Mouse (Mus musculus) testis, adult 2 months (tissue): ENCODE data around the gene Pias3. TPM values are rescaled to one million over a fixed set of nuclear protein-coding genes. Genes with fewer than 3 reads are reported as not detected.

Source experiments
- H3K27ac ChIP-seq: fragments of 200-500 bp; 2 replicates; pipeline ENCODE4 v1.5.1; 2012; ENCODE audit warnings: low read depth, low read length; ENCODE audit not compliant: control insufficient read depth, insufficient read depth
- H3K27me3 ChIP-seq: fragments of 200-500 bp; 2 replicates; pipeline ENCODE4 v1.6.1; 2012; ENCODE audit warnings: mild to moderate bottlenecking, low read length, moderate library complexity; ENCODE audit not compliant: control insufficient read depth, insufficient read depth
- H3K36me3 ChIP-seq: fragments of 200-500 bp; 2 replicates; pipeline ENCODE4 v1.6.1; 2012; ENCODE audit warnings: mild to moderate bottlenecking, low read length; ENCODE audit not compliant: control insufficient read depth, insufficient read depth
- H3K4me1 ChIP-seq: fragments of 200-500 bp; 2 replicates; pipeline ENCODE4 v1.6.1; 2012; ENCODE audit warnings: low read length; ENCODE audit not compliant: control insufficient read depth, insufficient read depth
- H3K4me3 ChIP-seq: fragments of 200-500 bp; 2 replicates; pipeline ENCODE4 v1.5.1; 2012; ENCODE audit warnings: low read depth, mild to moderate bottlenecking, low read length, moderate library complexity, mixed read lengths; ENCODE audit not compliant: control insufficient read depth
- CTCF ChIP-seq: fragments of 200-500 bp; IDR thresholded peaks from 2 replicates; pipeline ENCODE4 v1.5.1; 2012; ENCODE audit warnings: low read depth, mild to moderate bottlenecking, inconsistent platforms, low read length, moderate library complexity; ENCODE audit not compliant: control insufficient read depth, insufficient read depth, insufficient replicate concordance
- POLR2A ChIP-seq: fragments of 200-500 bp; IDR thresholded peaks from 2 replicates; pipeline ENCODE4 v1.6.1; 2012; ENCODE audit warnings: low read depth, mild to moderate bottlenecking, inconsistent platforms, low read length, moderate library complexity; ENCODE audit not compliant: control insufficient read depth
- polyA plus RNA-seq: library from polyadenylated mRNA; depleted of rRNA; stranded (reverse); fragments of >200 nt; gene quantifications from 2 replicates; pipeline ENCODE4 v1.2.3, GENCODE M21; 2012

The Pias3 gene
- polyA plus RNA-seq, 1 experiment: 6.9 TPM

DNA sequence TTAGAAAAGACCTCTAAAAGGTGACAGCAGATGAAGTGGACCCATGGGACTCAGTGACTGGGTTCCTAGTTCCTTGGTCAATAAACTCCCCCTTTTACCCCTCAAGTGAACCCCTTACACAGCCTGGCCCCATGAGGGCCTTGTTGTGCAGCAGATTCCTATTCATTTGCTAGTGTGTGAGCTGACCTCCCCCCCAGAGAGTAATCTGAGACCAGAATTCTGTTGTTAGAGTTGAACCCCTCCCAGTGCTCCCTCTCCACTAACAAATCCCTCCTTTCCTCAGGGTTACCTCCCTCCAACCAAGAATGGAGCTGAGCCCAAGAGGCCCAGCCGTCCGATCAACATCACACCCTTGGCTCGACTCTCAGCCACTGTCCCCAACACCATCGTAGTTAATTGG, 4.8 kb downstream of the Pias3 start:
- Histone ChIP-seq H3K4me3 (no peak overlapping the region), H3K27ac (no peak overlapping the region), H3K4me1 (peaks cover 13% of the 10 kb centered on the region), H3K36me3 (no peaks in the 10 kb centered on the region), H3K27me3 (no peaks in the 10 kb centered on the region)
- no peak for TF ChIP-seq CTCF
- no peak for TF ChIP-seq POLR2A

DNA sequence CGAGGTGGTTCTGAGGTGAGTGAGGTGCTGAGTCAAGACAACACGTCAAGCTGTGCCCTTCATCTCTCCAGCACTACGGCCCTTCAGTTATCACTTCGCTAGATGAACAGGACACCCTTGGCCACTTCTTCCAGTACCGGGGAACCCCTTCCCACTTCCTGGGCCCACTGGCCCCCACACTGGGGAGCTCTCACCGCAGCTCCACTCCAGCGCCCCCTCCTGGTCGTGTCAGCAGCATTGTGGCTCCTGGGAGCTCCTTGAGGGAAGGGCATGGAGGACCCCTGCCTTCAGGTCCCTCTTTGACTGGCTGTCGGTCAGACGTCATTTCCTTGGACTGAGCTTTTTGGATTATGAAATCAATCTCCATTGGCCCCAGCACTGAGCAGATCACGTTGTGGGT, 8.6 kb downstream of the Pias3 start:
- Histone ChIP-seq H3K27me3 (no peaks in the 10 kb centered on the region), H3K36me3 (no peaks in the 10 kb centered on the region), H3K4me1 (peaks cover 10% of the 10 kb centered on the region), H3K4me3 (no peak overlapping the region), H3K27ac (no peak overlapping the region)
- TF ChIP-seq POLR2A (no peak), CTCF (peak; percentile 37; the same call in 1 of the 2 replicates)

DNA sequence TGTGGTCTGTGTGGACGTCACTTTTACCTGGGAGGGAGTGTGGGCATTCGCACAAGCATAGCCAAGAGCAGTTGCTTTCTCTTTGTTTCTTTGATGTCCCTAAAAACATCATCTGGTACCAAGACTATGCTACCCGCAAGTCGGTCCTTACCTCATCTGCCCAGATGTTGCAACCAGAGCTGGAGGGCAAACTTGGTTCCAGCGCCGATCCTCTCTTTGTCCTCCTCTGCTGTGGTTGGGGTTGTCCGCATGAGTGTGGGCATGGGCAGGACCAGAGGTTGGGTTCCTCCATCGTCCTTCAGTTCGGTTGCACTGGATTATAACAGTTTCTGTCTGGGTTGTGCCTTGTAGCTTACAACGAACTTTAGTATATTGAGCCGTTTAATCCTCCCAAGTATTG, 10.0 kb downstream of the Pias3 start:
- Histone ChIP-seq H3K27ac (no peak overlapping the region), H3K4me3 (no peak overlapping the region), H3K36me3 (no peaks in the 10 kb centered on the region), H3K27me3 (no peaks in the 10 kb centered on the region), H3K4me1 (peaks cover 10% of the 10 kb centered on the region)
- TF ChIP-seq CTCF (no peak), POLR2A (no peak)

DNA sequence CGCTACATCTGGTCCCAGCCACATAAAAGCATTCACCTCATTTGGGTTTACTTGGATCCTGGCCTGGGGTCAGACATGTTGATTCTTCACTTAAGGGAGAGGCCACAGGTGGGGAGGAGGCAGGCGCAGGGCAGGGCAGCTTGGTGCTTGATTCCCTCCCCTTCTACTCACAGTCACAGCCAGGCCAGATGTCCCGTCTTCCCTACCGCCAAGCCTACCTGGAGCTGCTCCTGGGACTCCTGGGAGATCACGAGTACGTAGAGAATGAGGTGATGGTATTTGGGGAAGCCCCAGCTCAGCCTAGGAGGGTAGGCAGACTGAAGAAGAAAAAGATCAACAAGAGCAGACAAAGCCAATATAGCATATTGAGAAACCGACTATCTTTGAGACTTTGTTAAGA, 10.8 kb downstream of the Pias3 start:
- Histone ChIP-seq H3K36me3 (no peaks in the 10 kb centered on the region), H3K27ac (no peak overlapping the region), H3K4me3 (no peak overlapping the region), H3K27me3 (no peaks in the 10 kb centered on the region), H3K4me1 (peaks cover 10% of the 10 kb centered on the region)
- TF ChIP-seq POLR2A: no peak
- TF ChIP-seq CTCF: no peak

DNA sequence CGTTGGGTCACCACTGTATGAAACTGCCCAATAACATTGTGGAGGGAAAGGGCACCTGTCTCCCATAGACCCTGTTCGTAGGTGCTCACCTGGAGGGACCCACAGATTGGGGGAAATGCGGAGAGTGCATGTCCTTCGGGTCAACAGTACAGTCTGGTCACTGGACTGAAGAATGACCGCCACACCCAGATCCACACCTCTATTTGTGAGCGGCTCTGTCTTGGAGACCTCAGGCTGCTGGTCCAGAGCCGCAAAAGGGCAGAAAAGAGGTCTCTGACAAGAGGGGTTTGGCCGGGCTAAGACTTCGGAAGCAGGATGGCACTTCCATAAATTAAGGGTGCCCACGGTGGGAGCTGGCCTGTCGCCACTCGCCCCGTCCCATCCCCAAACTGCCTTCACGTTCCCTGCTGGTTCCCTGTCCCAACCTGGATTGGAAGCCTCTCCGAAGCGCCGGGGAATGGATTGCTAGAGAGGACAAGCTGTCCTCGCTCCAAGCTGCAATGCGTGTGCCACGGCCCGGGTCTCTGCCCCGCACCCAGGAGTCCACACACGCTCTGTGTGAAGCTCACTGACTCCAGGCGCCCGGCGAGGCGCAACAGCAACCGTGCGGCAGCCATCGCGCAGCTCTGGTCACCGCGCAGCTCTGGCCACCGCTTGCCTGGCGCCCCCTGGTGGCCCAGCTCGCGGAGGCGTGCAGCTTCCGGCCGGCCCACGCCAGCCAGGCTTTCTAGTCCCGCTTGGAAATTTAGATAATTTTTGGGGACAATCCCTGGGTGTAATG, 11.9 kb downstream of the Pias3 start, which contains the start of gene Nudt17:
Nudt17 (minus strand) TSS at position 660 of the 781 bp plus-strand sequence.
- Histone ChIP-seq H3K36me3 (no peaks in the 10 kb centered on the region), H3K27ac (no peak within 1 kb of the TSS), H3K4me1 (peaks cover 10% of the 10 kb centered on the region), H3K4me3 (peak within 1 kb of the TSS; percentile 73), H3K27me3 (no peaks in the 10 kb centered on the region)
- TF ChIP-seq POLR2A (0 out of 2 replicates have a peak, but pooled peaks have one; percentile 8), CTCF (peak; percentile 93)

DNA sequence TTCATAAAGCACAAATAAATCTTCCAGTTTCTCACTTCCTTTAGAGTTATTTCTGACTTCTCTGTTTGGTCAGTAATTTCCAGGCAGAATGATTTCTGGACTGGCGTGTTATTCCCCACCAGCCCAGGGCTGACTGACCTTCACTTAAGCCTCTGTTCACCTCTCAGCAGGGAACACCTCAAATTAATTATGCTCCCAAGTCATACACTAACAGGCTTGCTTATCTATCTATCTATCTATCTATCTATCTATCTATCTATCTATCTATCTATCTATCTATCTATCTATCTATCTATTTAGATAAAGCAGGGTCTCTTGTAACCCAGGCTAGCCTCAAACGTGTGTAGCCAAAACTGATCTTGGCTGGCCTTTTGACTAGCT, 12.5 kb downstream of the Pias3 start:
- TF ChIP-seq POLR2A (no peak), CTCF (no peak)
- H3K36me3 ChIP-seq: no peaks in the 10 kb centered on the region
- no peak overlapping the region for H3K27ac ChIP-seq
- H3K27me3 ChIP-seq: no peaks in the 10 kb centered on the region
- no peak overlapping the region for H3K4me3 ChIP-seq
- H3K4me1 ChIP-seq: peaks cover 10% of the 10 kb centered on the region

DNA sequence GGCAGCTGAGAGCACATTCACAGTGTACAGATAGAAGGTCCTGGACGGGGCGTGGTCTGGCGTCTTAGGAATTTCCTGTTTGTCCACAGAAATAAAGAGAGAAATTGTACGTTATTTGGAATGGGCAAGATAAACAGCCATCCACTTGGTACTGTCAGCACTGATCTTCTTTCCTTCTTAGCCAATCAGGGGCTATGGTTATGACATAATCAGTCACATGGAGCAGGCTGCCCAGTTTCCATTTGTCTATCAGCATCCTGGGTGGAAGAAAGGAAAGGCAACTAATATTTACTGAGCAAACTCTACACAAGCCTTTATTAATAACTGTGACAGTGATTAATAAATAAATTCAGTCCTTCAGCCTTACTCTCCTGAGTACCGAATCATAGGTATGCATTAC, 18.1 kb downstream of the Pias3 start:
- Histone ChIP-seq H3K27me3 (no peaks in the 10 kb centered on the region), H3K27ac (no peak overlapping the region), H3K4me3 (no peak overlapping the region), H3K4me1 (no peaks in the 10 kb centered on the region), H3K36me3 (peaks cover 2% of the 10 kb centered on the region)
- no peak for TF ChIP-seq CTCF
